Mouse (Mus musculus) lung, adult 18-20 months (tissue): ENCODE results near the gene Pde2a.
A peak's percentile ranks its signal among the peaks of the same experiment; 100 is the strongest.

Experiments used
- DNase-seq, 2 experiments: peaks; one replicate each; pipeline ENCODE4 v3.0.0; 2022; ENCODE audit warnings: mixed read lengths in 2 of 2

The Pde2a gene

DNA sequence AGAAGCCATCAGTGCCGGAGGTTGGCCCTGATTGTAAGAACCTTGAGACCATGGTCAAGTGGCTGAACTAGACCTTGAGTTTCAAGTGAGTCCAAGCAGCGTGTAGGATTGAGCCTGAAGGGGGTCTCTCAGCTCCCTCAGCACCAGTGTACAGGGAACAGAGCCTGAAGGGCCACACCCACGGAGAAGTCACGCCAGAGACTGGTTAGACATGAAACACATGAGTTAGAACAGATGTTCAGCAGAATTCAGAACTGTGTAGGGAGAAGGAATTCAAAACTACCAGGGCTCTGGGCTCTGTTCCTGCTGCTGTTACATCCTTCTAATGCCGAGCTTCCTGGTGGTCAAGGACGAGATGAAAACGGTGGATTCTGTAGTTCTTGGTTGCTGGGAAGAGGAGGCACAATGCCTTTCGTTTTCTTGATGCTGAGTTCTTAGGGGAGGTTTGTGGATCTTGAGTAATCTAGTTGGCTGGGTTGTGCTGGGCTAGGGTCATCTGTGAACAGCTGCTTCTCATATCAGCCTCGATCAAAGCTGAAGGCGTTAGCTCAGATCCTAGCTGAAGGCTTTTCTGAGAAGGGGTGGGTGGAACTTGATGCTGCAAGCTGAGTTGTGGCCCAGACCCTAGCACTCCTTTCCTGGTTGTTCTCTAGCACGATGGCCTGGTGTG lies 11.1 kb upstream of the Pde2a start, which contains the start of gene Gm45837:
TSS of gene Gm45837 (plus strand) at position 620 of the 670 bp plus-strand sequence.
- no peak for DNase-seq

DNA sequence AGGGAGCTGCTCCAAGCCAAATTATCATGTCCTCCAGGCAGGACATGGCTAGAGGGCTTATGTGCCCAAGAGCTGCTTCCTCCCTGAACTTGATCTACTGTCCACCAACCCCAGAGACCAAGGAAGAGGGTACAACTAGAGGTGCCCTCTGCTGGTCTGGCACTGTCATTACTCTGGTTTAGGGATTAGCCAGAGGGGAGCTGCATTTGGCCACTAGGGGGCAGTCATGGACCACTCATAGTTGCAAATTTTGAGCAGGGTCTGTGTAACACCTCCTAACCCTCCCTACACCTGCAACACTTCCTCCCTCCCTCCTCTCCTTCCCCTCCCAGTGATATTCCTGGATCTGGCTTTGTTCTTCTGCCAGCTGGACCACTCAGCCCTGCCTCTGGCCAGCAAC lies 8.7 kb upstream of the Pde2a start:
- DNase-seq = peak; percentile 79 to 88

DNA sequence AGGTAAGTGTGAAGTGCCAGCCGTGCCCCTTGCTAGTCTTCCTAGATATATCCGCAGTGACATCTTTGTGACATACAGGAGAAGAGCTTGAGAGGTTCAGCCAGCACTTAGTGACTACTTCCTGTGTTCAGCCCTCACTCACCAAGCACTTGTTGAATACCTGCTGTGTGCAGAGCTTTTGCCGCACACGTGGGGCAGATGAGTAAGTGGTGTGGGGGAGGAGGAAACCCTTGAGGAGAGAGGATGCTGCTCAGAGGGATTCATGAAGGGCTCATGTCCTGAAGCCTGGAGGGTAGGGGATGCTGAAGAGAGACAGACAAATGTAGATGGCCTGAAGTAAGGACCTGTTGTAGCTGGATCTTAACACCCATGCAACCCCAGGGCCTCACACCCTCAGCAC lies 7.3 kb upstream of the Pde2a start:
- no peak for DNase-seq

DNA sequence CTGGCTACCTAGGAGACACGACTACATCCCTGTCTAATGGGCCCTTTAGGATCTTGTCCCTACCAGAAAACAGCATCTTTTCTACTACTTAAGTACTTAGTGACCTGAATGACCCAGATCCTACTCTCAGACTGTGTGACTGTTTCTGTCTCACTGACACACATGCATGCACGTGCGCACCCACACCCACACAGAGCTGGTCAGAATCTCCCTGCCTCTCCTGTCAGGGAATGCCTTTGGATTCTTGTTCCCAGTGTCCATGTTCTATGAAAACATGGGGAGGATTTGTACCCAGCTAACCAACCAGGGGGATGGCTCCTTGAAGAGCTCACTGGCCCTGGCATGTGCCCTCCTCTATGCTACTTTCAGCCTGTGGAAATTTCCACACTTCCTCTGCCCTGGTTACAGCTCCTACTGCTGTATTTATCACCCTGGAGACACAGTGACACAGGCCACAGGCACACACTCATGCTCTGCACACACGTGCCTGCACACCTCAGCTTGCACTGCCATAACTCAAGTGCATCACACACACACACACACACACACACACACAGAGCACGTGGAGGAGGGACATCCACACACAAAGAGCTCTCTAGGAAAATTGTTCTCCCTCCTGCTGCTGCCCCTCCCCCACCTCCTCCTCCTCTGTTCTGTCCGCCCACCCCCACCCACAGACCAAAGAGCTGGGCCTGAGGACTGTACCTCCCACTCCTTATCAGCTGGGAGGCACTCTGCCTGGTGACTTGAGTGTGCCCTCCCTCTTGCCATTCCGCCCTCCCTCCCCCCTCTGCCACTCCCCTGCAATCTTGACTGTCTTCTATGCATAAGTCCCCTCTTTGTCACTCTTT lies 6.6 kb upstream of the Pde2a start:
- peak; percentile 56 to 70 for DNase-seq

DNA sequence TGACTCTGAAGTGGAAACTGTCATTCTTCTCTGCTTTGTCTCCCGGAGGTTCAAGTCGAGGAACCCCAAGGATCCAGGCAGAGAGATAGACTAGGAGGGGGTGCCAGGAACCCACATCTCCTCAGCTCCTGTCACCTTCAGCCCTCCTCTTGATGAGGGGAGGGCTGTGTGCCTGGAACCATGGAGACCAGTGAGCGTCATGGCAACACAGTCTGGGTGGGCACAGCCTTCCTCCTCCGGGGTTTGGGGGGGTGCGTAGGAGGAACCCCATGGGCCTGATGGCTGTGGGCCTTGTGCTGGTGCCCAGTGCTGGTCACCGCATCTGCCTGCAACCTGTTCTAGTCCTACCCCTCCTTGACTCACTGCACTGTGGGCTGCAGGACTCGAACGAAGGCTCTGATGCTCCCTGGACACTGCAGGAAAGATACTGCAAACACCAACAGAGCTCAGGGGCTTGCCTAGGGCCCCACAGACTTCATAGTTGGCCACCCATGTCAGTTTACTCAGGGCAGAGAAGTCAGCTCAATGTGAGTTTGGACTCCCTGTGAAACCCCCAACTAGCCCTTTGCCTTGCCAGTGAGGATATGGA lies 5.9 kb upstream of the Pde2a start:
- DNase-seq = no peak

DNA sequence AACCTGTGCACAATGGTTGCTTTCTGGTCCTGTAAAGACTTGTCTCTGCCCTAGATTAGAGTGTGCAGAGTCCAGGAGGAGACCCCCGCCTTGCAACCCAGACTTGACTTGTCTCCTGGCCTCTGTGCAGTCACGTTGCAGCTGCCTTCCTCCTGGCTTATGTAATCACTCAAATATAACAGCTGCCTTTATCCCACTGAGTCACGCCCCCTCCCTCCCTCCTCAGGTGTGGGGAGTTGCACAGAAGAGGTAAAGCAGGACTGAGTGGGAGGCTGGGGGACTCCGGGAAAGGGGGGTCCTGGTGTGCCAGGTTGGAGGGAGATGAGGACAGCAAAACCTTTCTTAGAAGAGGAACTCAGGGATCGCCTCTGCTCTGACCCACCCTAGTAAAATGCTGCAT lies 5.1 kb upstream of the Pde2a start:
- DNase-seq = no peak

DNA sequence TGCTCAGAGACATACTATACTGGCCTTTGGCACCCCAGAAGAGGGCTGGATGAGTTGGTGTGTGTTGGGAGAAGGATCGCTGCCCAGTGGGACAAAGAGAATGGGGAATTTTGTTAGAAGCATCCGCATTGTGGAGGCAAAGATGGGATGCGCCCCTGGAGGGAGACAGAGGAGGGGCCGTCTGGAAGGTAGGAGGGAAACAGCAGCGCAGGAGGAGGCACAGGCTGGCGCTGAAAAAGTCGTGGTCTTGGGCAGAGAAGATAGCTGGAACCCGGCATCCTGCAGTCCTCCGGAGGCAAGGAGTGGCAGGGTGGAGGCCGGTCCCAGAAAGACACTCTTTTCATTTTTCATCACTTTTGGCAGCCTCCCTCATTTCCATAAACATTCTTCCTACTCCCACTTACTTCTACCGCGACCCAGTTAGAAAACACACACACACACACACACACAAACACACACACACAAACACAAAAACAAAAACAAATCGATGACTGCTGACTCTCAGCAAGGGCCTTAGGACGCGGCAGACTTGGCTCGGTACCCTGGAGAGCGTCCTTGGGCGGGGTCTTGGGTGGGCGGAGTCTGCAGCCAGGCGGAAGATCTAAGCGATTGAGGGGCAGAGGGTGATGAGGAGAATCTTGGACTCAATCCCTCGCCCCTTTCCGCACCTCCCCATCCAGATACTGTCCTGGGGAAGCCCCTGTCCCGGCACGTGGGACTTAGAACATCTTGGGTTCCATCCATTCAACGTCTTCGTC lies 2.3 kb upstream of the Pde2a start:
- no peak for DNase-seq

DNA sequence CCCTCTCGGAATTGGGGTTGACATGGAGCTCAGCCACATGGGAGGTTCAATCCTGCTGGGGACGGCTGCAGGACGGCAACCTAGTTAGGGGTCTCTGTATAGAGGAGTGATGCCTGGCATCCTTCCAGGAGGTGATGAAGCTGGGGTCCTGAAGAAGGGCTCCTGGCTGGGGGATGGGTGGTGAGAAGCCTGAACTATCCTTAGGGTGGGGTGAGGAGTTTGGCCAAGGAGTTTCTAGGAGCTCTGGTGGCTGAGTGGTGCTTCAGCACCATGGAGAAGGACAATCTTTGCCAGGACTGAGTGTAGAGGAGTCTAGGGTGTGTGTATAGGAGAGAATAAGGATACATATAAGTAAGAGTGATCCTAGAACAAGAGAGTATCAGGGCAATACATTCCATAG lies 578 bp downstream of the Pde2a start:
- DNase-seq = no peak

DNA sequence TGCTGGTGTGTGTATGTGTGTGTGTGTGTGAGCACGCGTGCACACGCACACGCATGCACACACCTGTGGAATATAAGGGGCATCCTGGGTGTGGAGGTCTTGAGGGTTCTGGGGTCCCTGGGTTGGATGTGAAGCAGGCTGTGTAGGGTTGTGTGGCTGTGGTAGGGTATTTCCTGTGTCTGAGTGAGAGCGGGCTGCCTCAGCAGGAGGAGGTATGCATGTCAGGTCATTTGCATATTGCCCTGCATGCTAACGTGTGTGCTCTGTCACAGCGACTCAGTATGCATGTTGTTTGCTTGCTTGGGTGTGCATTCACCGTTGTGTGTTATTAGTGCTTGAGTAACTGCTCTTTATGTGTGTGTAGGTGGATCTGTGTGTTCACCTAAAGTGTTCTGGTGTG lies 1.2 kb downstream of the Pde2a start:
- DNase-seq = no peak

DNA sequence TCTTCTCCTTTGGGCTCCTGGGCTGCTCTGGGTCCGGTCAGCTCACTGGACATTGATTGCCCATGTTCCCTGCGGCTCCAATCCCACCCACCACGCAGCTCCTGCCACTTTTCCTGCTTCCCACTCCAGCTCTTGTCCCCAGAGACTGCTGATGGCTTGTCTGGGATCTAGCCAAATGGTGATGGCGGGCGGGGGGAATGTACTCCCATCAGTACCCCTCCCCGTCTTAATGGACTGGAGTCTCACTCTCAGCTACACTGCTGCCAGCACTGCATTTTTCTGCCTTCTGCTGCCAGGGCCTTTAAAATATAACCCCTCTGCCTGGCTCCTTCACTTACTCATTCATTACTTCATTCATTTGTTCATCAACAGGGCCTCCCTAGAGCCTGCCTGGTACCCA lies 2.5 kb downstream of the Pde2a start:
- no peak for DNase-seq

DNA sequence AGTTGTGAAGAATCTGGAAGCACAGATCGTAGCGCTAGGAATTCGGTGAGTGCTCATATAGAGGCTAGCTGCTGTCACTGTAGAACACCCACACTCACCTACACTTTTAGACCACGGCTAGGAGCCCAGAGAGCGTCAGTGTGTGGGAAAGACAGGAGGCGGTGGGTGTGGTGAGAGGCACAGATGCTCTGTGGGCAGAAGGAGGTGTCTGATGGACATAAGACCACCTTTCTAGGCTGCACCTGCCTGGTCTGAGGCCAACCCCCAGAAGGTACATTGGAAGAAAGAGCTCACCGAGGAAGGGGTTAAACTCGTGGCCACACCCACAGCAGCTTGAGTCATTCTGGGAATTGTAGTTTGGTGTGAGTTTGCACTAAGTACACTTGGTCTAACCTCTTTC lies 5.2 kb downstream of the Pde2a start:
- DNase-seq = no peak

DNA sequence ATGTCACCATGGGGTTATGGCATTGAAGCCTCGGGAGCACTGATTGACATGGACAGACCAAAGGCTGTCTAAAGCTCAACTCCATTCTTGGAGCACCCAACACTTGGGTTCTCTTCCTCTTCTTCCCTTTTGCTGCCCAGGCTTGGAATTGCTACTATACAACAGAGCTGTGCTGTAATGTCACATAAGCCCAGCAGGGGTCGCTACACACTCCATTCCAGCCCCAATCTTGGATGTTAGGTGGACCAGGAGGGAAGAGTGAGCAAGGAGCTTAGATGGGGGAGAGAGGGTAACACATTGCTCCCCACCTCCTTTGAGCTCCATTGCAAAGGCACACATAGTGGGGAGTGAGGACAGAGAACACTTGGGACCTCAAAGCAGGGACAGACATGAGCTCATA lies 6.2 kb downstream of the Pde2a start:
- peak in 1 of 2 experiments; percentile 12 for DNase-seq

DNA sequence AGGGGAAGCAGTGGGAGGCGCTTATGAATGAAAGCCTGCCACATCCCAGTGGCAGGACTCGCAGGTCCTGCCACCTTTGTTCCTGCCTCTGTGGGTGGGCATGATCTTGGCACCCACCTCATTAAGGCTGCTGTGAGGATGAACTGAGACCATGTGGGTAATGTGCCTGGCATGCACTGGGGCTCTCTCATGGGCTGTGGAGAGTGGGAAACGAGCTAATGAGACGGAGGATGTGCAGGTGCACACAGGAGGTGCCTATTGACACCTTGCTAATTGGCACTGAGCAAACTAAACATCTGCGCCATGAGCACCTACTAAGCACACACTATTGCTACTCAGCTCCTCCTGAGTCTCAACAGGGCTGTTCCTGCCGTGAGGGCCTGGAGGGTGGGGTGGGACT lies 13.5 kb downstream of the Pde2a start:
- DNase-seq = no peak

DNA sequence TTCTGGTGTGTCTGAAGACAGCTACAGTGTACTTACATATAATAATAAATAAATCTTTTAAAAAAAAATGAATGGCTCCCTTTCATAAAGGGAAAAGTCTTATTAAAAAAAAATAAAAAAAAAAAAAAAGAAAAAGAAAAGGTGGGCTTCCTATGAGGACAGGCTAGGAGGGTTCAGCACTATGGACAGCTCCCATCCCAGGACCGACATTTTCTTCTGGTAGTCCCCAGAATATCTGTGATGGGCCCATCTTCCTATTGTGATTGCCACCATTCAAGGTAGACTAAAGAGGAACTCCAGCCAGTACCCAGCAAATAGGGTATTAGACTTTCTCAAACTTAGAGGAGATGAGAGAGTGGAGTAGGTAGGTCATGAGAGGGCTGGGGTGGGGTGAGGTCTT lies 16.4 kb downstream of the Pde2a start:
- DNase-seq = no peak

DNA sequence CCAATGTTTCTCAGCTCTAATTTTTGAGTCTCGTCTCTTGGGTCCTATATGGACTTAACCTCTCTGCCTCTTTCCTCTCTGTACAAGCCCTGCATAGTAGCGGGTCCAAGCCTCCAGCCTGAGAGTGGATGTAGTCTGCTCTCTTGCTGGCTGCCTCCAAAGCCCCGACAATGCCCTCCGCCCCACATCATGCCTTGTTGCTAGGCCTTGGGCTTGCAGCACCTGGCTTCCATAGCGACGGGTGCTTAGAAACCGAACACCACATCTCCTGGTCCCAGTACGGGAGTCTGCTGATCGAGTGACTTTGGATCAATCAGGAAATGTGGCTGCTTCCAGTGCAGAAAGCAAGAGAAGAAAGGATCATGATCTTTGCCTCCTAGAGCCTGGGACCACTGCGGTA lies 21.6 kb downstream of the Pde2a start:
- DNase-seq = no peak

DNA sequence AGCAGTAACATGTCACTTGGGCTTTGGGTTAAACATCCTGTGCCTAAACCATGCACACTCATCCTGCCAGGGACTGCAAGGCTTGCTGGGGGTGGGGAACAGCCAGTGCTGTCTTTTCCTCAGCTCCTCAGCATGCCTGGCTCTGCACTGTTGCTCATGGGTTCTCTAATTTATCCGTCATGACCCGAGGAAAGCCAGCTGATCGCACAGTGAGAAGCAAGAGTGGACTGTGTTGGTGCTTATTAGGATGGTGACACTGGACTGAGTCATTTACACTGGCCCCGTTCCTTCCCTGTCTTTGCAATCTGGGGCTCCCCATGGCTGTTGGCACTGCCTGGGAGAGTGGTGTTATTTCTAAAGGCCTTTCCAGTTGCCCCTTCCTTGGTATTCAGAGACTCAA lies 22.7 kb downstream of the Pde2a start:
- no peak for DNase-seq

DNA sequence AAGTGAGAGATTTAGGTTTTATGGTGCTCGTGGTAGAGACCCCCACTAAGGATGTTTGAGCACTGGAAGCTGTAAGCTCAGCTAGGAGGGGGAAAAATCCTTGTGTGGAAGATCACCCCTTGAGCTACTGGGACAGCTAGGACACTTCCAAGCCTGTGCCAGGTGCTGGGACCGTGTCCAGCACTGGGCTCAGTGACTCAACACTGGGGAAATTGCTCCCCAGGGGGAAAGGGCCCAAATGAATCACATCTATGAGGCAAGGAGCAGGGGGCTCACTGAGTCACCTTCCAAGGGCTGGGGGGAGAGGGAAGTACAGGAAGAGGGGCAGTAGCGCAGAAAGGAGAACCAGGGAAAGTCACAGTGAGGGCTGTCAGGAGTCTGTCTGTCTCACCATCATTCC lies 28.4 kb downstream of the Pde2a start:
- no peak for DNase-seq

DNA sequence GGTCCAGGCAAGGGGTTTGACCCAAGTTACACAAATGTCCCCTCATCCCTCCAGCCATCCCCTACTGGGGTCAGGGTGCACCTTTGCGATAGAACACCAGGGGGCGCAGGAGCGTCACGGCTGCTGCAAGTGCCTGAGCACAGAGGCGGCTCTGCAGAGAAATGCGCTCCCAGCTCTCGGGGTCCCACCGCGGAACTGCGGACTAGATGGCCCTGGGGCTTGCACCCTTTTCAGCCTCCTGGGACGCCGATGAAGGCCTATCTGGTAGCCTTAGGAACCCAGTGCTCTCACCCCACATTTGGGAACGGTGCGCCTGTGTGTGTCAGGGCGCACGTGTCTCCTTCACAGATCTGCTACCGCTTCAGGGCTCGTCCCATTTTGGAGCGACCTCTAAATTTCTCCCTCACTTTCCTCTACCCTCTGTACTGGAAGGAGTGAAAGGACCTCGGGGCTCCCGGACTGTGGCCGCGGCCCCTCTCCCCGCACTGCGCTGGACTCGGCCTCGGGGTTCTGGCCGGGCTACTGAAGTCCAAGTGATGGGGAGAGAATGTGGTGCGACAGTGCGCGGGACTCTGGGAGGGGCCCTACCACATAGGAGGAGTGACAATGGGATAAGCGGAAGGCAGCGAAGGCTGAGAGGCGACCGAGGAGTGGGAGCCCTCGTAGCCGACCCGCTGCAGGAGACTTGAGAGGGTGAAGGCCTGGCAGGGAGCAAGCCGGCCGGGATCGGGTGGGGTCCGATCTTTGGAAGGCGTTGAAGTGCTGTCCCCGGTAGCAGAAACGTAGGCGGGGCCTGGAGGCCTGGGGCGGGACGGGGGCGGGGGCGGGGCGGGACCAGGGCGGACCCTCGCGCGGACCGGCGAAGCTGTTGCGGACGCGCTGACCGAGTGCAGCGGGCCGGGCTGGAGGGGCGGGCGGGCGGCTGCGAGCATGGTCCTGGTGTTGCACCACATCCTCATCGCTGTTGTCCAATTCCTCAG lies 29.2 kb downstream of the Pde2a start:
- DNase-seq = peak; percentile 82 to 84

DNA sequence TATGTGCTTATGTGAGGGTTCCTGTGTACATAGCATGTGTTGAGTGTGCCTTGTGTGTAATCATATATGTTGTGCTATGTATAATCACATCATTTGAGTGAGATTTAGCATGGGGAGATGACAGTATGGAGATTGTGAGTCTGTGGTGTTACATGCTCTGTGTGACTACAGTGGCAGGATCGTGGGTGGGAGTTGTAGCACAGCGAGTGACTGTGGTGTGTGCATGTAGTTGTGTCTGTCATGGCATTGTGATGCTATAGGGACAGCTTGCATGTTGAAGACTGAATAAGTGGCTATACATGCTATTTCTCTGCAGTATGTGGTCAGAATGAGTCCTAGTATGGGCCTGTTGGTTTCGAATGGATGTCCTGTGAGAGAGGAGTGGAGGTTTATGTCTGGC lies 31.2 kb downstream of the Pde2a start:
- no peak for DNase-seq

DNA sequence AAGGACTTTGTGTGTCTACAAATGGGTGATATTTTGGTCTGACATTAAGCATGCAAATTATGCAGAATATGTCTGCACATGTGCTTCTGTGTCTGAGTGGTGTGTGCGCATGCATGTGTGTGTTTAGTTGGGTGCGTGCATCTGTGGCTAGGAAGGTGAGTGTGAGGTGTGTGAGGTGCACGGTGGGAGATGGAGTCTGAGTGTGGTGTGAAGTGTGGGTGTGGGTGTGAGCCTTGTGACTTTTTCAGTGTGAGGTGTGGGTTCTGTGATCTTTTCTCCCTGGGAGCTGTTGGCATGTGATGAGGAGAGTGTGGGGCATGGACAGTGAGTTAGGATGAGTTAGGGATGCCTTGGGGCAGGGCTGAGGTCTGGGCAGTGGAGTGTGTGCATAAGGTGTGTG lies 31.8 kb downstream of the Pde2a start:
- no peak for DNase-seq

DNA sequence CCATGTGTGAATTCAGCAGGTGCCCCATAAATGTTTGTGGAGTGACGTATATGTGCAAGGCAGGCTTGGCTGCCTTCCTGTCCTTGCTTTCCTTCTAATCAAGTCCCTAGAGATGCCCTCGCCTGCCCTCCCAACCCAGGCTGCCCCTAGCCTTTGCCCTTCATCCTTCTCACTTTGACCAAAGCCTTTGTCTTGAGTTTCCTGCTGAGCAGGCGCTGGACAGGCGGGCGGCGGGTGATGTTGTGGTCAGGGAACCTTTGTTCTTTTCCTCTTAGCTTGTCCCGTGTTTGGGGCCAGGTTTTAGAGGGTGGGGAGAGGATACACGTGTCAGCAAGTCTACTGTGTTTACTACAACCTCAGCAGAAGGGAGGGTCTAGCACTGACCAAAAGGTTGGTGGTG lies 32.2 kb downstream of the Pde2a start:
- DNase-seq = no peak

DNA sequence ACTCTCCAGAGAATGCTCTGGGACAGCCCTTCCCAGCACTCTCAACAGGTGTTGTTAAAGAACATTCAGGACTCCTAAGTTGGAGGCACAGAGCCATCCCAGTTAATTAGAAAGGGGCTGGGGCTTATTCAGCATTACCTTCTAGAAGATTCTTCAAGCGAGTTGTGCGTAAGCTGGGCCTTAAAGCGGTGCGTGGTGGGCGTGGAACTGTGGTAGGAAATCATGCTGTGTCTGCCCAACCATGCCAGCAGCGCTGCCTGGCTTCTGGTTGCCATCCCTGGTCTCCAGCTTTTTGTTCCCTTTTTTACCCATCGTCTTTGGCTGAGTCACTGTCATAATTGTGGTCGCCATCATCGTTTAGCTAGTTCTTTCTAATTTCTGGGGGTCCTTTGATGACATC lies 33.0 kb downstream of the Pde2a start:
- no peak for DNase-seq
